Mouse (Mus musculus): Measurements from ENCODE around the gene Saa3.
"Not testable (repeated sequence)": the region's sequence is repeated elsewhere in the genome, so short reads cannot be mapped to it uniquely, and the experiment has no call there.

GRCm38 (mm10) chr7:46679044-46679443 lies 36.5 kb downstream of the Saa3 start:
- not testable (repeated sequence) for TF ChIP-seq GATA1, TAL1 (IDR thresholded peaks at IDR 0.05; ENCODE audit: low read length)
